In genomic region chr5:73903219-73903570, GRCm38 (mm10) we compare ENCODE assay signal across 8 mouse cellular contexts.
DNase-seq lines count a peak whose midpoint lies in the region; ATAC-seq and TF ChIP-seq lines count a peak whose summit lies in the region.

No protein-coding gene starts in this region.

- peak overlapping the region; percentile 42; the same call in 1 of the 2 replicates for H3K27ac ChIP-seq in lung, embryonic 14.5 days (ENCODE audit: low read depth)
- 0 out of 2 replicates have a peak overlapping the region, but pooled peaks have one; percentile 32 for H3K27ac ChIP-seq in midbrain, embryonic 15.5 days
- no peak overlapping the region for H3K27ac ChIP-seq in liver, postnatal 0 days (ENCODE audit: low read depth)

- H3K4me3 ChIP-seq in lung, embryonic 14.5 days (ENCODE audit: low read depth, low read length), result no peak overlapping the region
- H3K4me3 ChIP-seq in lung, adult 2 months (replicated peaks; ENCODE audit: extremely low read depth, low read depth, low read length), result no peak overlapping the region
- no peak overlapping the region for H3K4me3 ChIP-seq in midbrain, embryonic 15.5 days
- no peak overlapping the region for H3K4me3 ChIP-seq in liver, postnatal 0 days (ENCODE audit: low read depth, low read length)

- no peak for TF ChIP-seq EP300 in liver, postnatal 0 days (IDR thresholded peaks at IDR 0.05; ENCODE audit: low read depth)

- WGBS in lung, embryonic 14.5 days, result 61% methylated on average over 8 of the region's 8 CpGs
- 50% methylated on average over 8 of the region's 8 CpGs for WGBS in lung, adult 2 months
- 39% methylated on average over 8 of the region's 8 CpGs for WGBS in midbrain, embryonic 15.5 days
- 64% methylated on average over 8 of the region's 8 CpGs for WGBS in liver, postnatal 0 days (ENCODE audit: insufficient replicate concordance)

- H3K9ac ChIP-seq in lung, embryonic 14.5 days, result no peak overlapping the region
- no peak overlapping the region for H3K9ac ChIP-seq in midbrain, embryonic 15.5 days
- no peak overlapping the region for H3K9ac ChIP-seq in liver, postnatal 0 days (replicated peaks)

- no peaks in the 10 kb centered on the region for H3K9me3 ChIP-seq in lung, embryonic 14.5 days (ENCODE audit: low read depth, low read length)
- no peaks in the 10 kb centered on the region for H3K9me3 ChIP-seq in midbrain, embryonic 15.5 days
- H3K9me3 ChIP-seq in liver, postnatal 0 days (ENCODE audit: low read length), result no peaks in the 10 kb centered on the region

- TF ChIP-seq CTCF in lung, embryonic 14.5 days (IDR thresholded peaks at IDR 0.05; ENCODE audit: low read depth), result no peak
- TF ChIP-seq CTCF in lung, adult 2 months (IDR thresholded peaks at IDR 0.05; ENCODE audit: insufficient read depth, low read length), result no peak
- TF ChIP-seq CTCF in liver, postnatal 0 days (IDR thresholded peaks at IDR 0.05; ENCODE audit: low read depth), result no peak

- peak overlapping the region; percentile 27 for H3K4me2 ChIP-seq in lung, embryonic 14.5 days
- peak overlapping the region; percentile 9 for H3K4me2 ChIP-seq in midbrain, embryonic 15.5 days
- H3K4me2 ChIP-seq in liver, postnatal 0 days (ENCODE audit: low read depth, low read length), result no peak overlapping the region

- no peaks in the 10 kb centered on the region for H3K36me3 ChIP-seq in lung, embryonic 14.5 days (ENCODE audit: insufficient read depth)
- no peaks in the 10 kb centered on the region for H3K36me3 ChIP-seq in midbrain, embryonic 15.5 days (replicated peaks)
- H3K36me3 ChIP-seq in liver, postnatal 0 days (replicated peaks; ENCODE audit: insufficient read depth, low read length), result no peaks in the 10 kb centered on the region

- H3K4me1 ChIP-seq in lung, embryonic 14.5 days (ENCODE audit: insufficient read depth), result peaks cover 16% of the 10 kb centered on the region; the same call in 1 of the 2 replicates
- H3K4me1 ChIP-seq in lung, adult 2 months (ENCODE audit: control insufficient read depth, insufficient read depth, low read length), result no peaks in the 10 kb centered on the region; the same call in 1 of the 2 replicates
- peaks cover 5% of the 10 kb centered on the region; the same call in 1 of the 2 replicates for H3K4me1 ChIP-seq in midbrain, embryonic 15.5 days
- no peaks in the 10 kb centered on the region for H3K4me1 ChIP-seq in liver, postnatal 0 days (ENCODE audit: insufficient read depth)

- no peak for TF ChIP-seq POLR2A in lung, adult 2 months (IDR thresholded peaks at IDR 0.05; ENCODE audit: borderline replicate concordance, extremely low read depth, low read depth, low read length)

- no peaks in the 10 kb centered on the region for H3K27me3 ChIP-seq in lung, embryonic 14.5 days (ENCODE audit: insufficient read depth, low read length)
- no peaks in the 10 kb centered on the region for H3K27me3 ChIP-seq in midbrain, embryonic 15.5 days (replicated peaks)
- no peaks in the 10 kb centered on the region for H3K27me3 ChIP-seq in liver, postnatal 0 days (ENCODE audit: insufficient read depth, low read length)

- no peak for DNase-seq in cerebellum, adult 11-12 months
- DNase-seq in lung, embryonic 14.5 days, result no peak
- no peak for DNase-seq in lung, adult 2 months
- DNase-seq in kidney, postnatal 10 days, result peak; percentile 51
- no peak for DNase-seq in adrenal gland, adult 2 months
- DNase-seq in liver, postnatal 0 days, result no peak

- peak; percentile 36; the same call in 1 of the 2 replicates for ATAC-seq in cerebellum, adult (ENCODE audit: insufficient number of reproducible peaks, low FRiP score, low TSS enrichment)
- no peak for ATAC-seq in lung, embryonic 14.5 days (ENCODE audit: insufficient read depth)
- ATAC-seq in midbrain, embryonic 15.5 days (replicated peaks), result no peak
- no peak for ATAC-seq in liver, postnatal 0 days
